Mouse (Mus musculus) olfactory bulb, adult 2 months (tissue): Measurements from ENCODE around the gene Mab21l3.

Experiments
- CTCF ChIP-seq: fragments of 200-500 bp; IDR thresholded peaks from 2 replicates; pipeline ENCODE4 v1.5.1; 2012; ENCODE audit warnings: low read depth, mild to moderate bottlenecking, low read length, moderate library complexity; ENCODE audit not compliant: insufficient read depth
- POLR2A ChIP-seq: fragments of 200-500 bp; IDR thresholded peaks from 2 replicates; pipeline ENCODE4 v1.6.1; 2012; ENCODE audit warnings: mild to moderate bottlenecking, low read depth, low read length, moderate library complexity; ENCODE audit not compliant: insufficient read depth

- no peak for TF ChIP-seq POLR2A
- no peak for TF ChIP-seq CTCF
Observed at GRCm38 (mm10) chr3:101794666-101795065, 54.1 kb downstream of the Mab21l3 start.
